Mouse (Mus musculus) bone marrow macrophage, adult 2 months (primary cell): Measurements from ENCODE around the gene Nyap1. TPM values are rescaled to one million over a fixed set of nuclear protein-coding genes. Genes with fewer than 3 reads are reported as not detected.

Experiments
- H3K27ac ChIP-seq: 2 replicates; pipeline ENCODE4 v1.5.1; 2012; ENCODE audit warnings: low read depth, low read length; ENCODE audit not compliant: insufficient read depth
- H3K4me1 ChIP-seq: 2 replicates; pipeline ENCODE4 v1.6.1; 2012; ENCODE audit warnings: low read length; ENCODE audit not compliant: control insufficient read depth, insufficient read depth
- H3K4me3 ChIP-seq: 2 replicates; pipeline ENCODE4 v1.5.1; 2012; ENCODE audit warnings: mild to moderate bottlenecking, low read length, moderate library complexity; ENCODE audit not compliant: insufficient read depth
- CTCF ChIP-seq: IDR thresholded peaks from 2 replicates; pipeline ENCODE4 v1.5.1; 2012; ENCODE audit warnings: low read depth, mild to moderate bottlenecking, low read length, moderate library complexity
- POLR2A ChIP-seq: IDR thresholded peaks from 2 replicates; pipeline ENCODE4 v1.6.1; 2012; ENCODE audit warnings: mild to moderate bottlenecking, low read depth, low read length, borderline replicate concordance
- polyA plus RNA-seq: library from polyadenylated mRNA; stranded (reverse); fragments of >200 nt; gene quantifications from 2 replicates; pipeline ENCODE4 v1.2.4, GENCODE M21; 2012; ENCODE audit not compliant: missing spikeins, insufficient read depth, insufficient read length

The Nyap1 gene
- polyA plus RNA-seq, 1 experiment, result 1.5 TPM

DNA sequence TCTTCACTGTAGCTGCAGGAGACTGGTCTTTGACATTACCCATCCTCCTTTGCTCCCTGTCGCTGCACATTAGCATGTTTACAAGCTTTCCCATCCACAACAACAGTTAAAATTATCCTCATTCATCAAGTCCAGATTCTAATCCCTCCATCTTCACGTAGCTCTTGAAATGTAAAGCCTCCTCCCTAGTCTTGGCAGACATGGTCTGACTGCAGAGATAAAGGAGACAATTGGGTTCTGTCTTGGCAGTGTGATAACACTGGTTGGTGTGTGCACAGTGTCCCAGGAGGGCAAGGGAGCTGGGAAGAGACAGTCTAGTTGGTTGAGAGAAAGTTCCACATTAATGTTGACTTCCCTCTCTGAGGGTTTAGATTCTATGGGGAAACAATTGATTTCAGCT is 41.6 kb downstream of the Nyap1 start:
- Histone ChIP-seq H3K4me3 (no peak overlapping the region), H3K27ac (no peak overlapping the region), H3K4me1 (peaks cover 21% of the 10 kb centered on the region)
- TF ChIP-seq CTCF (no peak), POLR2A (no peak)

GRCm38 (mm10) chr5:137699080-137699479 is 42.3 kb downstream of the Nyap1 start:
- H3K4me1 ChIP-seq, result peaks cover 19% of the 10 kb centered on the region
- no peak overlapping the region for H3K27ac ChIP-seq
- TF ChIP-seq CTCF, result no peak
- no peak for TF ChIP-seq POLR2A
- no peak overlapping the region for H3K4me3 ChIP-seq

DNA sequence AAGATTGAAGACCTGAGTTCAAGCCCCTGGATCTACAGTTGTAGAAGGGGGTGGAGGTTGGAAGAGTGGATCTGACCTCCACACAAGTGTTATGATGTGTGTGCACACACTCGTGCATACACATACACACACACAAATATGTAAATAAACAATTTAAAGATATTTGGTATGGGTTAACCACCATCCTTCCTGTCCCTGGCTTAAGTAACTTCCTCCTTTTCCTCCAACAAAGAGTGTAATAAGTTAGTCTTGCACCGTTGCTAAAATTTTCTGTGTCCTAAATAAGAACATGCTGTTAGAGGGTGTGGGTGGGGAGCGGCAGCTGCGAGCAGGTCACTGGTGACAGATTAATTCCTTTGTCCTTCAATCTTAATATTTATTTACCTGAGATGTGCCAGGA is 45.5 kb downstream of the Nyap1 start:
- no peak overlapping the region for H3K4me3 ChIP-seq
- peaks cover 19% of the 10 kb centered on the region for H3K4me1 ChIP-seq
- no peak for TF ChIP-seq POLR2A
- TF ChIP-seq CTCF, result no peak
- H3K27ac ChIP-seq, result no peak overlapping the region

GRCm38 (mm10) chr5:137694796-137695195 is 46.6 kb downstream of the Nyap1 start:
- Histone ChIP-seq H3K27ac (no peak overlapping the region), H3K4me3 (no peak overlapping the region), H3K4me1 (peaks cover 17% of the 10 kb centered on the region)
- TF ChIP-seq POLR2A, result no peak
- TF ChIP-seq CTCF, result no peak

DNA sequence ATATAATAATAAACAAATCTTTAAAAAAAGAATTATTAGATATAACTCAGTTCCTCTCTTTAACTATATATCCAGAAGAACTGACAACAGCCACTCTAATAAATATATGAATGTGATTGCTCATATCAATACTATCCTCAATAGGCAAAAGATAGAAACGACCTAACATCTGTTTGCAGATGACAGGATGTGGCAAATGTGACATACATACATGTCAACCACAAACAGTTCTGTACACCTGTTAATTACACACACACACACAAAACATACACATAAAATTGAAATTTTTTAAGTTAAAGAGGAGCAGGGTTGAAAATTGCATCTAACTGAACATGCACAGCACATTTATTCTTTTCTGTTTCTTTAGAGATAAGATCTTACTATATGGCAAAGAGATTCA is 49.5 kb downstream of the Nyap1 start:
- no peak overlapping the region for H3K27ac ChIP-seq
- H3K4me1 ChIP-seq, result peaks cover 14% of the 10 kb centered on the region
- no peak for TF ChIP-seq CTCF
- no peak for TF ChIP-seq POLR2A
- H3K4me3 ChIP-seq, result no peak overlapping the region

- H3K27ac ChIP-seq, result no peak overlapping the region
- H3K4me3 ChIP-seq, result no peak overlapping the region
- peaks cover 10% of the 10 kb centered on the region for H3K4me1 ChIP-seq
- no peak for TF ChIP-seq POLR2A
- no peak for TF ChIP-seq CTCF
Measured at GRCm38 (mm10) chr5:137690531-137690930, 50.9 kb downstream of the Nyap1 start.

DNA sequence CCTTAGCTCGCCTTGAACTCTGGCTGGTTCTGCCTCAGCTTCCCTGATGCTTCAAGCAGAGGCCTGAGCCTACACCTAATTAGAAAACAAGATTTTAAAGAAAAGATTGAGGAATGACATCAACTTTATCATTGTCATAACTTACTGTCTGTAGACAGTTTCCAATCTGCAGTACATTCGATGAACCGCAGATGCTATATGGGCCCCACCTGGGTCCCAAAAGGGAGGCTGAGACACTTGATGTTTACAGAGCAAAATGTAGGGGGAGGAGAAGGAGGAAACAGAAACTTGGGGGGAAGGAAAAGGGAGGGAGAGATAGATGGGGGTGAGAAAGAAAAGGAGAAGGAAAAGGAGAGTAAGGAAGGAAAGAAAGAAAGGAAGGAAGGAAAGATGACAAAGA is 51.4 kb downstream of the Nyap1 start:
- H3K27ac ChIP-seq, result no peak overlapping the region
- TF ChIP-seq CTCF, result no peak
- no peak for TF ChIP-seq POLR2A
- no peak overlapping the region for H3K4me3 ChIP-seq
- peaks cover 13% of the 10 kb centered on the region for H3K4me1 ChIP-seq

DNA sequence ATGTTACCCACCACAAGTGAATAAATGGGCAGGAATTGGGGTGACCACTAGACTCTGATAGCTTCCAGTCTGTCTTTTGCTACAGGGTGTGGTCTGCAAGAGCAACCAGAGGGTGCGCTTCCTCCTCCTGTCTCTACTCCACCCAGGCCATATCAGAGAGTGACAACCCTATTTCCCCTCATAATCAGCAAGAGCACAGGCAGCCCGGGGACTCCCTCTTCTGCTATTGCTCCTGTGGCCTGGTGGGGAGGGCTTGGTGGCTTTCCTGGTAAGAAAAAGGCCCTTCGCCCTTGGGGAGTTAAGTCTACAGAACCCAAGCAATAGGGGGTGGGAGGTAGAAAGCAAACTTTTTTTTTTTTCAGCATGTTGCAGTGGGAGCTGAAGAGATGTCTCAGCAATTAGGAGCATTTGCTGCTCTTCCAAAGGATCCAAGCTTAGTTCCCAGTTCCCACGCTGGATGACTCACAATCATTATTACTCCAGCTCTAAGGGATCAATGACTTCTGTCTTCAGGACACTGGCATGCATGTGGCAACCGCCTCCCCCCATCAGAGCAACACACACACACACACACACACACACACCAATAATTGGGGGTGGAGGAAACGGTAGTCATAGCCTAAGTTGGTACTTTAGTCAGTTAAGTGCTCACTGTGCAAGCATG is 55.1 kb downstream of the Nyap1 start:
- Histone ChIP-seq H3K4me1 (peaks cover 18% of the 10 kb centered on the region), H3K4me3 (no peak overlapping the region), H3K27ac (no peak overlapping the region)
- TF ChIP-seq CTCF (no peak), POLR2A (no peak)

GRCm38 (mm10) chr5:137685653-137686052 is 55.8 kb downstream of the Nyap1 start:
- Histone ChIP-seq H3K4me3 (no peak overlapping the region), H3K27ac (no peak overlapping the region), H3K4me1 (peaks cover 18% of the 10 kb centered on the region)
- no peak for TF ChIP-seq CTCF
- TF ChIP-seq POLR2A, result no peak

DNA sequence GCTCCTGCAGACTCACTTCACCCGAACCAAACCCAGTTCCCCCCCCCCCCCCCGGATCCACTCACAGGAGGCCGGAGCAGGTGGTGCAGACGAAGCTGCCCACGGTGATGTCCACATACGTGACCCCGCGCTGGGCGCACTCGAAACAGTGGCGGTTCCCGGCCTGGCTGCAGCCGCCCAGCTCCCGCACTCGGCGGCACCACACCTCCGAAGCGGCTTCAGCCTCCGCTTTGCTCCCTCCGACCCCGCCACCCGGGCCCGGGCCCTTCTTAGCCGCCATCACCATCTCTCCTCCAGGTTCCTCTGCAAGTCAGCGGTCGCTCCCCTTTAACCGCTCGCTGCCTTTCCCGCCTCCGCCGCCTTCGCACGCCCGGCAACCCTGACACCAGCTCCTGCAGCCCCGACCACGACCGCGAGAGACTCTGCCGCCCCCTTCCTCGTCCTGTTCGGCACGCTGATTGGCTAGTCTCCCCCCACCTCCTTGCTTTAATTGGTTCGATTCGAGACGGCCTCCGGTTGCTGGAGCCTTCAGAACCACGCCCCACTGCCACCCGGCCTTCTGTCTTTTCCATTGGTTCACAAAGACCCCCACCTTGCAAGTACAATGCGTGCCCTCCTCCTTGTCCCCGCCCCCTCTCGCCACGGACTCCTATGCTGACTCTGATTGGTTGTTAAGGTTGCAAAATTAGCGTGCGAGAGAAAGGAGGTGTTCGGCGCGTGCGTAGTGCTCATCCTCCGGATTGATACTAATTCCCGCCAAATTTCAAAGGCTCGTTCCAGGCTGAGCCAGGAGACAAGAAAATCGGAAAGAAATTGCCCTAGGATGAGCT is 56.9 kb downstream of the Nyap1 start, which contains the start of gene Agfg2:
TSS of gene Agfg2 (minus strand) at position 433 of the 830 bp plus-strand sequence.
- H3K27ac ChIP-seq, result peak within 1 kb of the TSS; percentile 56
- H3K4me1 ChIP-seq, result peaks cover 18% of the 10 kb centered on the region
- peak within 1 kb of the TSS; percentile 68 for H3K4me3 ChIP-seq
- TF ChIP-seq POLR2A (no peak), CTCF (no peak)
